Mouse (Mus musculus): ENCODE measurements around the gene Cacna1a. TPM values are rescaled to one million over a fixed set of nuclear protein-coding genes. Genes with fewer than 3 reads are reported as not detected.

Cacna1a gene
- polyA plus RNA-seq, 1 experiment from 2014 or later = 20.0 TPM

DNA sequence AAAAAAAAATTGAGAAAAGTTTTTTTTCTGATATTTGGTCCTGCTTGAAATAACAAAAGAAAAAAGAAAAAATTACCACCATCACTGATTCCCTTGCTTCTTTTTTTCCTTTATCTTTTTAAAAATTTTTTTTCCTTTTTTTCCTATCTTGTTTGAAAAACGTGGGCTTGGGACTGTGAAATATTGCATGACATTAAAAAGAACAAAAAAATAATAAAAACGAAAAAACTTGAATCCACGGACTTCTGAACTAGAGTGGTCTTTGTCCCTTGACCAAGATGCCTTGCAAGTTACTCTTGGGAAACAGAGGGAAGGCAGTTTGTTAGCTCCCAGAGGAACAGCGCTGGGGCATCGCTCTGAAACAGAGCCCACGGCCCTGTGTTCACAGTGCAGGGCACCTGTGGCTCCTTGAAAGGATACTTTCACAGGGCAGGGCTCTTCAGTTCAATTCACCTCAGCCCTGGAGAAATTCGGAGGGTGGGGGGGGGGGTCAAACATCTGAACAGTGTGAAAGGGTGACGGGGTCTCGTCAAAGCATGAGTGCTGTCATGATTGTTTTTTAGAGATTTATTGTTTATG lies 251.9 kb downstream of the Cacna1a start:
- Histone ChIP-seq H3K9me3 (replicated peaks; ENCODE audit: control insufficient read depth, low read length, poor library complexity, severe bottlenecking) (no peaks in the 10 kb centered on the region), H3K27ac (ENCODE audit: low read length) (no peak overlapping the region), H3K36me3 (ENCODE audit: control insufficient read depth, insufficient read depth, low read length) (no peaks in the 10 kb centered on the region; the same call in 1 of the 2 replicates), H3K4me3 (ENCODE audit: low read depth, low read length) (peak overlapping the region; percentile 40), H3K4me2 (ENCODE audit: low read length) (peak overlapping the region; percentile 55), H3K27me3 (ENCODE audit: control insufficient read depth, insufficient read depth, low read depth, low read length) (no peaks in the 10 kb centered on the region), H3K9ac (ENCODE audit: low read depth, low read length) (no peak overlapping the region), H3K4me1 (ENCODE audit: control insufficient read depth, insufficient read depth, low read length) (peaks cover 8% of the 10 kb centered on the region)
- 27% methylated on average over 9 of the region's 9 CpGs for WGBS
- no peak for ATAC-seq

DNA sequence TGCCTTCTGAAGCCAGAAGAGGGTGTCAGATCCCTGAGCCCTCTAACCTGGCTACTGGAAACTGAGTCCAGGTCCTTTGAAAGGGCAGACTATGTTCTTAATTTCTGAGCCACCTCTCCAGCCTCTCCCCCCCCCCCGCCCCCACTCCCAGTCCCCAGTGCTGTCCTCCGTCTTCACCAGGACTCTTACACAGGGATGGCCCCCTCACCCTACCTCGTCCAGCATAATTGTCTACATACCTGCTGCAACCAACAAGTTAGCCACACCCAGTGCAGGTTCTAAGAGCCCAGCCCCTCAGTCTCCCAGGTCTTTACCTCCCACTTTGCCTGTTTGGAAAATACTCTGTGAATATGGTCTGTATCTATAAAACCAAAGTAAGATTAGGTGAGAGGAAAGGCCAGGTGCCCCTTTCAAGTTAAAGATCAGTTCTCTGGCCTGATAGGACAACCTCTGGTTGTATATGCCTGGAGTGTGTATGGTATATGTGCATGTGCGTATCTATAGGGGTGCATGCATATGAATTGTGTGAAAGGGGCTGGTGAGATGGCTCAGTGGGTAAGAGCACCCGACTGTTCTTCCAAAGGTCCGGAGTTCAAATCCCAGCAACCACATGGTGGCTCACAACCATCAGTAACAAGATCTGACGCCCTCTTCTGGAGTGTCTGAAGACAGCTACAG lies 252.5 kb downstream of the Cacna1a start:
- H3K36me3 ChIP-seq (ENCODE audit: control insufficient read depth, insufficient read depth, low read length) = no peaks in the 10 kb centered on the region; the same call in 1 of the 2 replicates
- H3K4me2 ChIP-seq (ENCODE audit: low read length) = no peak overlapping the region
- no peaks in the 10 kb centered on the region for H3K9me3 ChIP-seq (replicated peaks; ENCODE audit: control insufficient read depth, low read length, poor library complexity, severe bottlenecking)
- no peak overlapping the region for H3K27ac ChIP-seq (ENCODE audit: low read length)
- WGBS = 84% methylated on average over 6 of the region's 7 CpGs
- H3K4me3 ChIP-seq (ENCODE audit: low read depth, low read length) = no peak overlapping the region
- H3K4me1 ChIP-seq (ENCODE audit: control insufficient read depth, insufficient read depth, low read length) = 0 out of 2 replicates have a peak, but pooled peaks cover 6% of the 10 kb centered on the region
- H3K9ac ChIP-seq (ENCODE audit: low read depth, low read length) = no peak overlapping the region
- no peak for ATAC-seq
- no peaks in the 10 kb centered on the region for H3K27me3 ChIP-seq (ENCODE audit: control insufficient read depth, insufficient read depth, low read depth, low read length)

DNA sequence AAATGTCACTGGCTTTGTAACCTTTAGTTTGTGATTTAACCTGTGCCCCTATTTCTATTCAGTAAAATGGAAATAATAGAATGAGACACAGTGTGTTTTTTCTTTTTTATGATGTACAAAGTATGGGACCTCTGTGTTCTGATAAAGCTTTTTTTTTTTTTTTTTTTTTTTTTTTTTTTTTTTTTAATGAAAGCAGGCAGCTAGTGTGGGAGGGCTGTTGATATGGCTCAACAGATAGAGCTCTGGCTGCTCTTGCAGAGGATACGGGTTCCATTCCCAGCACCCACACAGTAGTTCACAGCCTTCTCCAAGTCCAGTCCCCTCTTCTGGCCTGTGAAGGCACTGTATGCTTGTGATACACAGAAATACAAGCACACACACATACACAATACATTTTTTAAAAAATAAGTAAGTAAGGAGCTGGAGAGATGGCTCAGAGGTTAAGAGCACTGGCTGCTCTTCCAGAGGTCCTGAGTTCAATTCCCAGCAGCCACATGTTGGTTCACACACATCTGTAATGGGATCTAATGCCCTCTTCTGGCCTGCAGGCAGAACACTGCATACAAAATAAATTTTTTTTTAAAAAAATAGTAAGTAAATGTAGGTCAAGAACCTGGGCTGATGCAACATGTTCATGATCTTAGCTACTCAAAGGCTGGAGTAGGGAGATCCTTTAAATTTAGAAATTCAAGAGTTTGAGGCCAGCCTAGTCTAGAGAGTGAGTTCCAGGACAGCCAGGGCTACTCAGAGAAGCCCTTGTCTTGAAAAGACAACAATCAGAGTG lies 253.5 kb downstream of the Cacna1a start:
- Histone ChIP-seq H3K4me3 (ENCODE audit: low read depth, low read length) (no peak overlapping the region), H3K4me2 (ENCODE audit: low read length) (no peak overlapping the region), H3K4me1 (ENCODE audit: control insufficient read depth, insufficient read depth, low read length) (0 out of 2 replicates have a peak, but pooled peaks cover 6% of the 10 kb centered on the region), H3K27ac (ENCODE audit: low read length) (no peak overlapping the region), H3K9me3 (replicated peaks; ENCODE audit: control insufficient read depth, low read length, poor library complexity, severe bottlenecking) (no peaks in the 10 kb centered on the region), H3K36me3 (ENCODE audit: control insufficient read depth, insufficient read depth, low read length) (no peaks in the 10 kb centered on the region; the same call in 1 of the 2 replicates), H3K9ac (ENCODE audit: low read depth, low read length) (no peak overlapping the region), H3K27me3 (ENCODE audit: control insufficient read depth, insufficient read depth, low read depth, low read length) (no peaks in the 10 kb centered on the region)
- WGBS = 90% methylated on average over 1 of the region's 1 CpGs
- no peak for ATAC-seq

GRCm38 (mm10) chr8:84643019-84643418 lies 254.8 kb downstream of the Cacna1a start:
- 74% methylated on average over 5 of the region's 5 CpGs for WGBS
- ATAC-seq = no peak
- H3K4me2 ChIP-seq (ENCODE audit: low read length) = no peak overlapping the region
- H3K27me3 ChIP-seq (ENCODE audit: control insufficient read depth, insufficient read depth, low read depth, low read length) = no peaks in the 10 kb centered on the region
- peaks cover 11% of the 10 kb centered on the region for H3K4me1 ChIP-seq (ENCODE audit: control insufficient read depth, insufficient read depth, low read length)
- H3K9ac ChIP-seq (ENCODE audit: low read depth, low read length) = no peak overlapping the region
- no peaks in the 10 kb centered on the region for H3K36me3 ChIP-seq (ENCODE audit: control insufficient read depth, insufficient read depth, low read length)
- no peaks in the 10 kb centered on the region for H3K9me3 ChIP-seq (replicated peaks; ENCODE audit: control insufficient read depth, low read length, poor library complexity, severe bottlenecking)
- no peak overlapping the region for H3K27ac ChIP-seq (ENCODE audit: low read length)
- no peak overlapping the region for H3K4me3 ChIP-seq (ENCODE audit: low read depth, low read length)

DNA sequence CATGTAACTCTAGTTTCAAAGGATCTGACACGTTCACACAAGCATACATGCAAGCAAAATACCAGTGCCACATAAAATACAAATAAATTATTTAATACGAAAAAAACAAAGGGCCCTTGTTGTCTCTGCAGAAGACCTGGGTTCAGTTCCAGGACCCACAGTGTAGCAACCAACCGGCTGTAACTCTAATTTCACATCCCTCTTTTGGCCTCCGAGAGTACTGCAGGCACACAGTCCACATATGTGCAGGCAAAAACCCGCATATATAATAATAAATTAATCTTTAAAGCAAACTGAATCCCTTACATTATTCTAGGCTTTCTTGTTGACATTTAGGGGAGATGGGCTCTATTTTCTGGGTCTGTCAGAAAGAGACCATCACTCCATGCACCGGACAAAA lies 258.6 kb downstream of the Cacna1a start:
- H3K9me3 ChIP-seq (replicated peaks; ENCODE audit: control insufficient read depth, low read length, poor library complexity, severe bottlenecking) = no peaks in the 10 kb centered on the region
- H3K27me3 ChIP-seq (ENCODE audit: control insufficient read depth, insufficient read depth, low read depth, low read length) = no peaks in the 10 kb centered on the region
- H3K36me3 ChIP-seq (ENCODE audit: control insufficient read depth, insufficient read depth, low read length) = no peaks in the 10 kb centered on the region
- H3K4me2 ChIP-seq (ENCODE audit: low read length) = peak overlapping the region; percentile 51; the same call in 1 of the 2 replicates
- H3K4me3 ChIP-seq (ENCODE audit: low read depth, low read length) = no peak overlapping the region
- no peak for ATAC-seq
- H3K9ac ChIP-seq (ENCODE audit: low read depth, low read length) = no peak overlapping the region
- H3K4me1 ChIP-seq (ENCODE audit: control insufficient read depth, insufficient read depth, low read length) = peaks cover 5% of the 10 kb centered on the region
- H3K27ac ChIP-seq (ENCODE audit: low read length) = no peak overlapping the region
- WGBS = 52% methylated on average over 6 of the region's 6 CpGs

- 2% methylated on average over 14 of the region's 14 CpGs for WGBS
- Histone ChIP-seq H3K9ac (ENCODE audit: low read depth, low read length) (peak overlapping the region; percentile 43), H3K27ac (ENCODE audit: low read length) (no peak overlapping the region), H3K27me3 (ENCODE audit: control insufficient read depth, insufficient read depth, low read depth, low read length) (no peaks in the 10 kb centered on the region), H3K4me3 (ENCODE audit: low read depth, low read length) (peak overlapping the region; percentile 28), H3K9me3 (replicated peaks; ENCODE audit: control insufficient read depth, low read length, poor library complexity, severe bottlenecking) (no peaks in the 10 kb centered on the region), H3K4me1 (ENCODE audit: control insufficient read depth, insufficient read depth, low read length) (peaks cover 5% of the 10 kb centered on the region), H3K4me2 (ENCODE audit: low read length) (peak overlapping the region; percentile 51), H3K36me3 (ENCODE audit: control insufficient read depth, insufficient read depth, low read length) (no peaks in the 10 kb centered on the region)
- peak; percentile 53; the same call in 1 of the 2 replicates for ATAC-seq
These were observed 259.2 kb downstream of the Cacna1a start for GRCm38 (mm10) chr8:84647461-84647901.

GRCm38 (mm10) chr8:84650213-84650612 lies 262.0 kb downstream of the Cacna1a start:
- peaks cover 5% of the 10 kb centered on the region for H3K4me1 ChIP-seq (ENCODE audit: control insufficient read depth, insufficient read depth, low read length)
- H3K9me3 ChIP-seq (replicated peaks; ENCODE audit: control insufficient read depth, low read length, poor library complexity, severe bottlenecking) = no peaks in the 10 kb centered on the region
- no peak overlapping the region for H3K4me2 ChIP-seq (ENCODE audit: low read length)
- H3K4me3 ChIP-seq (ENCODE audit: low read depth, low read length) = no peak overlapping the region
- WGBS = 45% methylated on average over 3 of the region's 3 CpGs
- no peaks in the 10 kb centered on the region for H3K27me3 ChIP-seq (ENCODE audit: control insufficient read depth, insufficient read depth, low read depth, low read length)
- H3K36me3 ChIP-seq (ENCODE audit: control insufficient read depth, insufficient read depth, low read length) = no peaks in the 10 kb centered on the region
- ATAC-seq = no peak
- H3K9ac ChIP-seq (ENCODE audit: low read depth, low read length) = no peak overlapping the region
- H3K27ac ChIP-seq (ENCODE audit: low read length) = no peak overlapping the region

DNA sequence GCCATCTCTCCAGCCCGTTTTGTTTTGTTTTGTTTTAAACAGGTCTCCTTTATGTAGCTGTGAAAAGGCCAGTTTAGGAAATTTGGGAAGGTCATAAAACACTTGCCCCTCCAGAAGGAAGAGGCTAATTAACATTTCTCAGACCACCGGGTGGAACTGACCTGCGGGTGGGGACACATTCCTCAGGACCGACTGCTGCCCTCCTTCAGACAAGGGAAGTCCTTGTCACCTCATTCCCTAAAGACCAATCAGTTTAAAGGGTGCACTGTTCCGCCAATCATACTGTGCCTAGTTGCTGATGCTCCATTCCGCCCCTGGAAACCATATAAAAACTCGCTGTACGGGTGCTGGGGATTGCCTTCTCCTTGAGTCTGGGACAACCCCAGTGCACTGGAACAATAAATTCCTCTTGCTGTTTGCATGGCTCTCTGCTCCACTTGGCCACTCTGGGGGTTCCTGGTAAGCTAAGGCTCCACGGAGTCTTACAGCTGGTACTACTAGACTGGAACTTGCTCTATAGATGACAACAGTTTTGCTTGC lies 264.9 kb downstream of the Cacna1a start:
- Histone ChIP-seq H3K4me1 (ENCODE audit: control insufficient read depth, insufficient read depth, low read length) (peaks cover 11% of the 10 kb centered on the region; the same call in 1 of the 2 replicates), H3K27ac (ENCODE audit: low read length) (no peak overlapping the region), H3K9me3 (replicated peaks; ENCODE audit: control insufficient read depth, low read length, poor library complexity, severe bottlenecking) (no peaks in the 10 kb centered on the region), H3K4me2 (ENCODE audit: low read length) (no peak overlapping the region), H3K36me3 (ENCODE audit: control insufficient read depth, insufficient read depth, low read length) (no peaks in the 10 kb centered on the region), H3K27me3 (ENCODE audit: control insufficient read depth, insufficient read depth, low read depth, low read length) (0 out of 2 replicates have a peak, but pooled peaks cover 3% of the 10 kb centered on the region), H3K4me3 (ENCODE audit: low read depth, low read length) (no peak overlapping the region), H3K9ac (ENCODE audit: low read depth, low read length) (no peak overlapping the region)
- ATAC-seq = no peak
- WGBS = 71% methylated on average over 9 of the region's 9 CpGs
